Mouse (Mus musculus) inflammation-experienced regulatory T-cells, adult 16 weeks (primary cell): ENCODE data around the gene Shisa3. TPM values are rescaled to one million over a fixed set of nuclear protein-coding genes. Genes with fewer than 3 reads are reported as not detected.

Experiments
- polyA plus RNA-seq: library from polyadenylated mRNA; unstranded; fragments of 100-300 nt; shearing (Covaris generic); gene quantifications from one replicate; pipeline ENCODE4 v1.2.1, GENCODE M21; 2017

The Shisa3 gene
- not detected for polyA plus RNA-seq

GRCm38 (mm10) chr5:67607804-67608673, at the start of gene Shisa3:
Gene Shisa3, plus strand, starts transcription at chr5:67607882.

Other genes starting within 250 kb of the Shisa3 start
- 0.13 TPM for gene Bend4, start 179.6 kb upstream of the Shisa3 start, polyA plus RNA-seq
- gene Atp8a1, start 239.6 kb downstream of the Shisa3 start, polyA plus RNA-seq: 15.0 TPM